Mouse (Mus musculus): ENCODE results near the gene Inmt.

GRCm38 (mm10) chr6:55123056-55123455 lies 51.8 kb downstream of the Inmt start:
- no peak for TF ChIP-seq MXI1 (IDR thresholded peaks at IDR 0.05; ENCODE audit: low read depth, low read length)
- TF ChIP-seq TBP (conservative IDR thresholded peaks at IDR 0.05; ENCODE audit: low read depth, low read length), result no peak
- no peak for TF ChIP-seq CTCF (conservative IDR thresholded peaks at IDR 0.05 in 1 of 2, IDR thresholded peaks at IDR 0.05 in 1 of 2; ENCODE audit: low read depth in 2 of 2, low read length in 2 of 2)
- TF ChIP-seq HCFC1 (IDR thresholded peaks at IDR 0.05; ENCODE audit: low read depth, low read length), result no peak
- TF ChIP-seq RAD21 (IDR thresholded peaks at IDR 0.05; ENCODE audit: low read depth, low read length), result no peak
- no peak for TF ChIP-seq UBTF (IDR thresholded peaks at IDR 0.05; ENCODE audit: low read depth, low read length)
- TF ChIP-seq TCF12 (IDR thresholded peaks at IDR 0.05; ENCODE audit: low read depth, low read length), result no peak
- TF ChIP-seq NELFE (IDR thresholded peaks at IDR 0.05; ENCODE audit: low read depth, low read length), result no peak
- TF ChIP-seq EP300 (IDR thresholded peaks at IDR 0.05; ENCODE audit: low read length), result no peak
- TF ChIP-seq E2F4 (IDR thresholded peaks at IDR 0.05; ENCODE audit: insufficient replicate concordance, low read depth, low read length), result no peak
- no peak for TF ChIP-seq USF1 (IDR thresholded peaks at IDR 0.05; ENCODE audit: low read depth, low read length)

Measured in CH12.LX (cell line).